Mouse (Mus musculus): ENCODE results near the gene Nbea. TPM values are rescaled to one million over a fixed set of nuclear protein-coding genes. Genes with fewer than 3 reads are reported as not detected.

The Nbea gene
- total and polyA plus RNA-seq, 3 experiments, result 0.04 to 0.27 TPM; not detected in 1

- Histone ChIP-seq H3K4me3 (ENCODE audit: control insufficient read depth in 1 of 2, insufficient read depth in 1 of 2, low read depth in 2 of 2, low read length in 2 of 2) (no peak overlapping the region), H3K36me3 (ENCODE audit: control insufficient read depth in 1 of 2, insufficient read depth in 2 of 2, low read length in 2 of 2) (no peaks in the 10 kb centered on the region), H3K79me2 (ENCODE audit: control insufficient read depth, insufficient read depth, low read length, poor library complexity) (no peaks in the 10 kb centered on the region), H3K4me1 (ENCODE audit: control insufficient read depth in 1 of 2, insufficient read depth in 2 of 2, low read length in 2 of 2) (no peaks in the 10 kb centered on the region), H3K9ac (ENCODE audit: control insufficient read depth, low read depth, low read length, poor library complexity, severe bottlenecking) (no peak overlapping the region), H3K9me3 (replicated peaks; ENCODE audit: insufficient read depth, low read length) (no peaks in the 10 kb centered on the region), H3K27ac (ENCODE audit: control insufficient read depth, low read depth, low read length) (no peak overlapping the region), H3K27me3 (ENCODE audit: control insufficient read depth in 1 of 2, insufficient read depth in 2 of 2, low read length in 2 of 2) (no peaks in the 10 kb centered on the region)
- DNase-seq (ENCODE audit: low read depth, low spot score), result no peak
- TF ChIP-seq MEF2A (IDR thresholded peaks at IDR 0.05; ENCODE audit: extremely low read depth, insufficient replicate concordance, low read depth, low read length, poor library complexity, severe bottlenecking), result no peak
- TF ChIP-seq SIN3A (IDR thresholded peaks at IDR 0.05; ENCODE audit: low read length), result no peak
- TF ChIP-seq ZNF384 (IDR thresholded peaks at IDR 0.05; ENCODE audit: low read depth, low read length), result no peak
- TF ChIP-seq MXI1 (IDR thresholded peaks at IDR 0.05; ENCODE audit: low read depth, low read length), result no peak
- no peak for TF ChIP-seq POLR2AphosphoS5 (IDR thresholded peaks at IDR 0.05; ENCODE audit: borderline replicate concordance, low read depth, low read length)
- TF ChIP-seq ETS1 (IDR thresholded peaks at IDR 0.05; ENCODE audit: low read depth, low read length), result no peak
- TF ChIP-seq RCOR1 (IDR thresholded peaks at IDR 0.05; ENCODE audit: low read depth, low read length), result no peak
- no peak for TF ChIP-seq UBTF (IDR thresholded peaks at IDR 0.05; ENCODE audit: borderline replicate concordance, insufficient read depth, low read depth, low read length)
- no peak for TF ChIP-seq RAD21 (IDR thresholded peaks at IDR 0.05; ENCODE audit: low read depth, low read length)
- no peak for TF ChIP-seq MAX (IDR thresholded peaks at IDR 0.05; ENCODE audit: low read length)
- TF ChIP-seq BHLHE40 (IDR thresholded peaks at IDR 0.05; ENCODE audit: borderline replicate concordance, low read depth, low read length), result no peak
- TF ChIP-seq MYC (IDR thresholded peaks at IDR 0.05; ENCODE audit: low read depth, low read length), result no peak
- TF ChIP-seq GATA1 (IDR thresholded peaks at IDR 0.05; ENCODE audit: low read depth, low read length), result no peak
- no peak for TF ChIP-seq GABPA (IDR thresholded peaks at IDR 0.05; ENCODE audit: low read depth, low read length)
- no peak for TF ChIP-seq MAFK (IDR thresholded peaks at IDR 0.05; ENCODE audit: borderline replicate concordance, low read depth, low read length)
- no peak for TF ChIP-seq ELF1 (IDR thresholded peaks at IDR 0.05; ENCODE audit: low read depth, low read length)
- no peak for TF ChIP-seq NELFE (IDR thresholded peaks at IDR 0.05; ENCODE audit: low read depth, low read length)
- TF ChIP-seq TAL1 (IDR thresholded peaks at IDR 0.05; ENCODE audit: low read length), result no peak
- TF ChIP-seq CTCF (IDR thresholded peaks at IDR 0.05 in 2 of 3, conservative IDR thresholded peaks at IDR 0.05 in 1 of 3; ENCODE audit: control insufficient read depth in 1 of 3, insufficient read depth in 1 of 3, low read depth in 2 of 3, low read length in 3 of 3, poor library complexity in 1 of 3, severe bottlenecking in 1 of 3), result no peak
- no peak for TF ChIP-seq ZMIZ1 (IDR thresholded peaks at IDR 0.05; ENCODE audit: low read depth, low read length)
These were observed 486.3 kb downstream of the Nbea start for GRCm38 (mm10) chr3:55697174-55697573.

GRCm38 (mm10) chr3:55693073-55693472, 490.4 kb downstream of the Nbea start:
- Histone ChIP-seq H3K79me2 (ENCODE audit: control insufficient read depth, insufficient read depth, low read length, poor library complexity) (no peaks in the 10 kb centered on the region), H3K36me3 (ENCODE audit: control insufficient read depth in 1 of 2, insufficient read depth in 2 of 2, low read length in 2 of 2) (no peaks in the 10 kb centered on the region), H3K4me1 (ENCODE audit: control insufficient read depth in 1 of 2, insufficient read depth in 2 of 2, low read length in 2 of 2) (no peaks in the 10 kb centered on the region), H3K27ac (ENCODE audit: control insufficient read depth, low read depth, low read length) (no peak overlapping the region), H3K4me3 (ENCODE audit: control insufficient read depth in 1 of 2, insufficient read depth in 1 of 2, low read depth in 2 of 2, low read length in 2 of 2) (no peak overlapping the region), H3K27me3 (ENCODE audit: control insufficient read depth in 1 of 2, insufficient read depth in 2 of 2, low read length in 2 of 2) (no peaks in the 10 kb centered on the region), H3K9me3 (replicated peaks; ENCODE audit: insufficient read depth, low read length) (no peaks in the 10 kb centered on the region), H3K9ac (ENCODE audit: control insufficient read depth, low read depth, low read length, poor library complexity, severe bottlenecking) (no peak overlapping the region)
- TF ChIP-seq POLR2AphosphoS5 (IDR thresholded peaks at IDR 0.05; ENCODE audit: borderline replicate concordance, low read depth, low read length) (no peak), USF2 (IDR thresholded peaks at IDR 0.05; ENCODE audit: borderline replicate concordance in 1 of 2, insufficient read depth in 1 of 2, low read depth in 1 of 2, low read length in 2 of 2) (no peak), SMC3 (IDR thresholded peaks at IDR 0.05; ENCODE audit: low read depth, low read length) (no peak)
- DNase-seq (ENCODE audit: low read depth, low spot score), result peak; percentile 29
